Mouse (Mus musculus): Measurements from ENCODE around the gene Kidins220. TPM values are rescaled to one million over a fixed set of nuclear protein-coding genes. Genes with fewer than 3 reads are reported as not detected.
A peak's percentile ranks its signal among the peaks of the same experiment; 100 is the strongest.

Gene Kidins220
- total RNA-seq, 2 experiments from 2014 or later = 305 to 349 TPM

- DNase-seq (ENCODE audit: extremely low spot score in 1 of 2, low spot score in 1 of 2) = no peak
Measured at GRCm38 (mm10) chr12:25083260-25084178, 108.8 kb downstream of the Kidins220 start.

GRCm38 (mm10) chr12:25086966-25087365 lies 112.2 kb downstream of the Kidins220 start:
- DNase-seq (ENCODE audit: extremely low spot score in 1 of 2, low spot score in 1 of 2) = no peak

GRCm38 (mm10) chr12:25089433-25089832 lies 114.7 kb downstream of the Kidins220 start:
- DNase-seq (ENCODE audit: extremely low spot score in 1 of 2, low spot score in 1 of 2) = no peak

- peak; percentile 89 to 93 for DNase-seq (ENCODE audit: extremely low spot score in 1 of 2, low spot score in 1 of 2)
Measured at GRCm38 (mm10) chr12:25092027-25092704, 117.4 kb downstream of the Kidins220 start.

- DNase-seq (ENCODE audit: extremely low spot score in 1 of 2, low spot score in 1 of 2) = peak in 1 of 2 experiments; percentile 38
Measured at GRCm38 (mm10) chr12:25092751-25093211, 118.1 kb downstream of the Kidins220 start.

GRCm38 (mm10) chr12:25093241-25093774 lies 118.6 kb downstream of the Kidins220 start:
- DNase-seq (ENCODE audit: extremely low spot score in 1 of 2, low spot score in 1 of 2) = no peak

GRCm38 (mm10) chr12:25094621-25095521 lies 120.1 kb downstream of the Kidins220 start:
- DNase-seq (ENCODE audit: extremely low spot score in 1 of 2, low spot score in 1 of 2) = peak in 1 of 2 experiments; percentile 17

GRCm38 (mm10) chr12:25095538-25095937 lies 120.8 kb downstream of the Kidins220 start:
- peak in 1 of 2 experiments; percentile 22 for DNase-seq (ENCODE audit: extremely low spot score in 1 of 2, low spot score in 1 of 2)

GRCm38 (mm10) chr12:25095974-25096639 lies 121.4 kb downstream of the Kidins220 start:
- DNase-seq (ENCODE audit: extremely low spot score in 1 of 2, low spot score in 1 of 2) = peak; percentile 91 to 96

GRCm38 (mm10) chr12:25096640-25097051 lies 121.9 kb downstream of the Kidins220 start:
- DNase-seq (ENCODE audit: extremely low spot score in 1 of 2, low spot score in 1 of 2) = no peak

GRCm38 (mm10) chr12:25097052-25097209 lies 122.2 kb downstream of the Kidins220 start, which contains the start of gene Id2:
TSS of gene Id2 (minus strand) at chr12:25097140.
- no peak for DNase-seq (ENCODE audit: extremely low spot score in 1 of 2, low spot score in 1 of 2)

- DNase-seq (ENCODE audit: extremely low spot score in 1 of 2, low spot score in 1 of 2) = peak in 1 of 2 experiments; percentile 31
Measured at GRCm38 (mm10) chr12:25097210-25098160, 122.8 kb downstream of the Kidins220 start.

GRCm38 (mm10) chr12:25098161-25098550 lies 123.4 kb downstream of the Kidins220 start:
- no peak for DNase-seq (ENCODE audit: extremely low spot score in 1 of 2, low spot score in 1 of 2)

- DNase-seq (ENCODE audit: extremely low spot score in 1 of 2, low spot score in 1 of 2) = peak; percentile 76 to 81
Measured at GRCm38 (mm10) chr12:25098561-25099312, 124.0 kb downstream of the Kidins220 start.

GRCm38 (mm10) chr12:25099313-25099562 lies 124.5 kb downstream of the Kidins220 start:
- no peak for DNase-seq (ENCODE audit: extremely low spot score in 1 of 2, low spot score in 1 of 2)

GRCm38 (mm10) chr12:25099563-25100408 lies 125.1 kb downstream of the Kidins220 start:
- peak in 1 of 2 experiments; percentile 28 for DNase-seq (ENCODE audit: extremely low spot score in 1 of 2, low spot score in 1 of 2)

All from layer of hippocampus, postnatal 25 days (tissue).